Mouse (Mus musculus): ENCODE measurements around the gene Tfap4.

Tfap4 gene

DNA sequence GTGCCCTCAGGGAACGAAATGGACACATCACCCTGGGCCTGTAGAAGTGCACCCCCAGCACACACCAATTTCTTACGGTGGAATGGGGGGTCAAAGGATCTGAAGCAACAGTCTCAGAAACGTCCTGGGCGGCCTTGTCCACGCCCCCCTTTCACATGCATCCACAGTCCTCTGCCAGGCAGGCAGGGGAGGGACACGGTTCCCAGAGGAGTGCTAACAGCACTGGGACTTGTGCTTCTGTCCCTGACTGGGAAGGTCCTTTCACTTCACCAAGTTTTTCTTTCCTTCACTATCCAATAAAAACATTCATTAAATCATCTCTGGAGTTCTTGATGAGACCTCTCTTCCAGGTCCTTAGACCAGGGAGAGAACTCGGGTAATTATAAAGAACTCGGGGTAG, 39.0 kb downstream of the Tfap4 start:
- no peak for DNase-seq (ENCODE audit: low spot score)

GRCm38 (mm10) chr16:4519825-4520224, 39.8 kb downstream of the Tfap4 start:
- no peak for DNase-seq (ENCODE audit: low spot score)

DNA sequence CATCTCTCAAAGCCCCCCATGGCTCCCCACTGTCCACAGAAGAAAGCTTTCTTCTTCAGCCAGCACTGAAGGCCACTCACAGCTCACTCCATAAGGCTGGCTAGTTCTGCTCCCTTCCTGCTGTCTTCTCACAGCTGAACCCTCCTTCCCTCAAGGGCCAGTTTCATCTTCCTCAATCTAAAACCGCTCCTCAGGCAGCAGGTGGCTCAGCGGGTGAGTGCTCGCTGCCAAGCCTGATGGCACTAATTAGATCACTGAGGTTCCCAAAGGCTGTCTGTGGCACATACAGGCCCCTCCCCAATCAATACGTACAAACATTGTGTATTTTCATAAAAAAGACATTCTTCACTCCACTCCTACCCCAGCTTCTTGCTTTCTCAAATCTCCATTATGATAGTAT, 40.5 kb downstream of the Tfap4 start:
- no peak for DNase-seq (ENCODE audit: low spot score)

- DNase-seq (ENCODE audit: low spot score) = no peak
These were observed 41.7 kb downstream of the Tfap4 start for GRCm38 (mm10) chr16:4517906-4518305.

- no peak for DNase-seq (ENCODE audit: low spot score)
These were observed 45.3 kb downstream of the Tfap4 start for GRCm38 (mm10) chr16:4514383-4514782.

DNA sequence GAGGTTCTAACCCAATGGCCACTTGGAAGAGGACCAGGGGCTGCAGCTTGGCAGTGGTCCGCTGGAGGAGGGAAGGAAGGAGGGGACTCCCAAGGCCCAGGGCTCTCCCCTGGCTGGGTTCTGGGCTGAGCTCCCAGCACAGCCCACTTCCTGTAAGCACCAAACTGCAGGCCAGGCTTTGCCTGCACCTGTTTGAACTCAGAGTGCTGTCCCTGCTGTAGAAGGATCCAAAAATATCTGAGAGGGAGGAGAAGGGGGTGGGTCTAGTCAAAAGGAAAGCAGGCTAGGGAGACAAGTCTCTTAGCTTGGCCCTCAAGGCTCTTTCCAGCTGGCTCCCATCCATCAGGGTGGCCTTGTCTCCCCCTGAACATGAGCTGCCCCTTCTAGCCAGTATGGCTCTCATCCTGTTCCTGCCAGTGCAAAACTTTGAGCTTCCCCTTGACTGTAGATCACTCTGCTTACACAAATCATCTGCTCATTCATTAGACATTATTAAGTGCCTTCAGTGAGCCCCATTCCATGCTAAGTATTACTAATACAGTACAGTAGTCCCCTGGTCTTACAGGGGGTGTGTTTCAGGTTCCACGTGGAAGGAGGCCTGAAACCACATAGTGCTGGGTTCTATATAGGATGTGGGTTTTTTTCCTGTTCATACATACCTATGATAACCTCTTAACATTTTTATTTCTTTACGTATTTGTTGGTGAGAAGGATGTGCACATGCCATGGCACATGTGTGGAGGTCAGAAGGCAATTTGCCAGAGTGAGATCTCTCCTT, 46.8 kb downstream of the Tfap4 start:
- peak; percentile 70 for DNase-seq (ENCODE audit: low spot score)

- no peak for DNase-seq (ENCODE audit: low spot score)
These were observed 48.3 kb downstream of the Tfap4 start for GRCm38 (mm10) chr16:4511371-4511770.

GRCm38 (mm10) chr16:4506181-4506580, 53.5 kb downstream of the Tfap4 start:
- DNase-seq (ENCODE audit: low spot score) = no peak

- no peak for DNase-seq (ENCODE audit: low spot score)
These were observed 56.2 kb downstream of the Tfap4 start for GRCm38 (mm10) chr16:4503495-4503894.

- no peak for DNase-seq (ENCODE audit: low spot score)
These were observed 57.1 kb downstream of the Tfap4 start for GRCm38 (mm10) chr16:4502568-4502967.

DNA sequence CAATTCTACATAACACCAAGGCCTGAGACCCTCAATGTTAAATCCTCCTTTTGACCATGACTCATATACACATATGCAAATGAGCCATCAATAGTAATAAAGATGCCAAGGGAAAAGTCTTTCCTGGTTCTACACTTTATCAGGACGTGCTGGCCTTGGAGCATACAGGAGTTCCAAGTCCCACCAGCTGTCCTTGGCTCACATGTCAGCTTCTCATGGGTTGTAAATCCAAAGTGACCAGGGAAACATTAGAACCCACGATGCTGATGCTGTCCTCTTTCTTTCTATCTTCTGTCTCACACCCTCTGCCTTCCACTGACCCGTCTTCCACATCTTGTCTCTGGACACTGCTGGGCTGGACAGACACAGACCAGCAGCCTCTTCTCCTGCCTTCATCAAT, 58.0 kb downstream of the Tfap4 start:
- no peak for DNase-seq (ENCODE audit: low spot score)

DNA sequence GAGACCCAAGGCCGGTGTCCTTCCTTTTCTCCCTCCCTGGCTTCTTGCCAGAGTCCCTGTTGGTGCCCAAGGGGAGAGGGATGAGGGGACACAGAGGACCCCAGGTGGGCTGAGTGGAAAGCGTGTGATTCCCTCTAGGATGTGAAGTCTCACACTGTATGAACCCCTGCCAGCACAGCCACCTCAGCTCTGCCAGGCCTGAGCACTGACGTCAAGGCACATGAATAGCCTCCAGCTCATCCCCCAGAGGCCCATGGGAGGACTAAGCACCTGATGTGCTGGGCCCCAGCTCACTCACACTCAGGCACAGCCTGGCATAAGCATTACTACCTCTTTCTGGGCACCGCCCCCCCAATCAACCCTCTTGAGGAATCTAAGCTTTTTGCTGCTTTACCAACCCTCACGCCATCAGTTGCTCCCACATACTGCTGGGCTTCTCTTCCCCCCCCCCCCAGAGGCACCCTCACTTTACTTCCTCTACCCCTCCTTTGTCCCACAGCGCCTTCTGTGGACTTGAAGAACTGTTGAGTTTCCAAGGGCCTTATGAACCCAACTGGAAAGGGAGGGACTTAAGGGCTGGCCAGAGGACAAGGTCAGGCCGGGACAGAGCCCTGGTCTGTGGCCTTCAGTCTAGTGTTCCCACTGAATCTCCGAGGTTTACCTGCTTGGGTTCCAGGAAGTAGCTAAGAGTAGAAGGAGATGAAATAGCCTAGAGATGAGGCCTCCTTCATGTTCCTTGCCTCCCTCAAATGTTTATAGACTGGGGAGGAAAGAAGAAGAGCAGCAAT, 58.9 kb downstream of the Tfap4 start:
- no peak for DNase-seq (ENCODE audit: low spot score)

GRCm38 (mm10) chr16:4497762-4498607, 61.7 kb downstream of the Tfap4 start:
- no peak for DNase-seq (ENCODE audit: low spot score)

DNA sequence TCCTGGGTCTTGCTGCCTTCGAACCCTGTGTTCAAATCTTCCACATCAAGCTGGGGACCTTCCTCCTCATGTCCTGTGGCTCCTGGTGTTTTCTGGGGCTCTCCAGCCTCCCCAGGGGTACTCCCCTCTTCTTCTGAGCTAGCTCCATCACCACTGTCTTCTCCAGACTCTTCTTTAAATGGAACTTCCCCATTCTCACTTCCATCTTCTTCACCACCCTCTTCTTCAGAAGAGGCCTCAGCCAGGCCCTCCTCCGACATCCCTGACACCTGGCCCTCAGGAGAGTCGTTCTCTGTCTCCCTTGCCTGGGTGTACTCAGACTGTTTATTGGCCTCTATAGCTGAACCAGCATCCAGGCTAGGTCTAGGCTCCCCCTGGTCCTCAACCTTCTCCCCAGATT, 63.2 kb downstream of the Tfap4 start:
- no peak for DNase-seq (ENCODE audit: low spot score)

- no peak for DNase-seq (ENCODE audit: low spot score)
These were observed 63.8 kb downstream of the Tfap4 start for GRCm38 (mm10) chr16:4495861-4496260.
